Mouse (Mus musculus) lung, postnatal 25 days (tissue): ENCODE data around the gene Smr2.
"Not testable (repeated sequence)": the region's sequence is repeated elsewhere in the genome, so short reads cannot be mapped to it uniquely, and the experiment has no call there.

Experiments used
- DNase-seq: peaks from one replicate; pipeline ENCODE4 v3.0.0; 2022; ENCODE audit warnings: low spot score

The Smr2 gene

DNA sequence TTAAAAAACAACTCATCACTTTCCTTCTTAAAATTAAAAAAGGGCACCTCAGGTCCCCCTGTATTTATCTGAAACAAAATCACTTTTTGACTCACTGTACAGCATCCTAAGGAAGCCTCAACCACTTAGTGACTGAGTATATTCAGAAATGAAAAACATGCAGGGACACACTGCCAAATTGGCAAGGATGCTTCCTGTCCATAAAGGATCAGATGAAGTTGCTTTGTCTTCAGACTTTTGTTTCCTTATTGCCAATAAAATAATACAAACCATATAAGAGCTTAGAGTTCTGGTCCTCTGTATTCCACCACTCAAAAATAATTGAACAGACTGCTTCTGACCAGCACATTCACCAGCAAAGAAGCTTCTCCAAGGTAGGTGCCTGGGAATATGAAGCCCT lies at the start of gene Smr2:
Gene Smr2 (plus strand): TSS at position 301 of the 400 bp plus-strand sequence.
- DNase-seq = not testable (repeated sequence)

DNA sequence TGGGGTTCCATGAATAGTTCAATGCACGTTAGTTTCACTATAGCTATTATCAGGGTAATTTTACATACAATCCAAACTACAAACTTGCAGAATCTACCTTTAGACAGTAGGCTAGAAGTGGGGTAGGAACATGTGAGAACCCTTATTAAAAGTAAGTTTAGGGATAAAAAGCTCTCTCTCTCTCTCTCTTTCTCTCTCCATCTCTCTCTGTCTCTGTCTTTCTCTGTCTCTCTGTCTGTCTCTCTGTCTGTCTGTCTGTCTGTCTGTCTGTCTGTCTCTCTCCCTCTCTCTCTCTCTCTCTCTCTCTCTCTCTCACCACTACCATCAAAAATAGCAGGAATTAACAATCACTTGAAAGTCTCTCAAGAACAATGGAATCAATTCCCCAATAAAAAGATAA lies 25.1 kb downstream of the Smr2 start, which contains the start of gene Gm11116:
Gene Gm11116 (minus strand): TSS at position 101 of the 400 bp plus-strand sequence.
- no peak for DNase-seq

DNA sequence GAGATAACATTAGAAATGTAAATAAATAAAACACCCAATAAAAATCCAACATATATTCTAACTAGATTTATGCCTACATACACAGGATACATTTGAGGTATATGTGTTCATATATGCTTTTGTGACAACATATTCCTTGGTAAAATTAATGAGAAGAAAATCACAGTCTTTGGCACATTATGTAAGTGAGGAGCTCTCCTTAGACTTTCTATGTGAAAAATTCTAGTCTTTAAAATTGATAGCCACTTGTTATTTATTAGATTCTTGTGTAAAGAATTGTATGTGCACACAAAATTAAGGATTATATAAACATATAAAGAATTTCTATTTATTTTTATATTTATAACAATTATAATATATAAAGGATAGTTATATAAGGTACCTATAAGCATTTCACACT lies 67.6 kb downstream of the Smr2 start, which contains the start of gene Gm11115:
Gene Gm11115 (minus strand): TSS at position 101 of the 400 bp plus-strand sequence.
- DNase-seq = no peak
